Mouse (Mus musculus) spleen, adult 2 months (tissue): Measurements from ENCODE around the gene Ybey. TPM values are rescaled to one million over a fixed set of nuclear protein-coding genes. Genes with fewer than 3 reads are reported as not detected.

Experiments
- DNase-seq, 2 experiments: peaks; one replicate each; pipeline versions ENCODE4 v3.0.0 to v3.0.0-alpha.2; 2012 to 2021; ENCODE audit warnings: low spot score in 2 of 2, low read depth in 1 of 2
- H3K27ac ChIP-seq: fragments of 200-500 bp; 2 replicates; pipeline ENCODE4 v1.5.1; 2012; ENCODE audit warnings: low read length, inconsistent platforms; ENCODE audit not compliant: insufficient read depth
- H3K27me3 ChIP-seq: fragments of 200-500 bp; 2 replicates; pipeline ENCODE4 v1.6.1; 2012; ENCODE audit warnings: mild to moderate bottlenecking, moderate library complexity, low read length, inconsistent platforms; ENCODE audit not compliant: control insufficient read depth, insufficient read depth
- H3K36me3 ChIP-seq: fragments of 200-500 bp; 2 replicates; pipeline ENCODE4 v1.6.1; 2012; ENCODE audit warnings: mild to moderate bottlenecking, low read length, inconsistent platforms; ENCODE audit not compliant: control insufficient read depth, insufficient read depth
- H3K4me1 ChIP-seq: fragments of 200-500 bp; 2 replicates; pipeline ENCODE4 v1.6.1; 2011; ENCODE audit warnings: inconsistent platforms; ENCODE audit not compliant: control insufficient read depth, insufficient read depth, insufficient read length
- H3K4me3 ChIP-seq: fragments of 200-500 bp; 2 replicates; pipeline ENCODE4 v1.5.1; 2011; ENCODE audit warnings: mild to moderate bottlenecking, inconsistent platforms; ENCODE audit not compliant: insufficient read depth, insufficient read length; ENCODE audit errors: extremely low read depth
- CTCF ChIP-seq: fragments of 200-500 bp; IDR thresholded peaks from 2 replicates; pipeline ENCODE4 v1.5.1; 2011; ENCODE audit warnings: mild to moderate bottlenecking, inconsistent platforms; ENCODE audit not compliant: insufficient read depth, insufficient read length, insufficient replicate concordance; ENCODE audit errors: extremely low read depth
- POLR2A ChIP-seq: fragments of 200-500 bp; IDR thresholded peaks from 2 replicates; pipeline ENCODE4 v1.6.1; 2011; ENCODE audit warnings: low read depth, low read length, inconsistent platforms
- WGBS: fragments of 180-500 bp; shearing (Covaris S2); methylation state at CpG from one replicate; pipeline ENCODE4 v1.1.7; 2018; 5-methylcytosine and 5-hydroxymethylcytosine counted together
- polyA plus RNA-seq: library from polyadenylated mRNA; depleted of rRNA; stranded (reverse); fragments of >200 nt; gene quantifications from 2 replicates; pipeline ENCODE4 v1.2.3, GENCODE M21; 2012

The Ybey gene
- polyA plus RNA-seq, 1 experiment = 2.4 TPM

DNA sequence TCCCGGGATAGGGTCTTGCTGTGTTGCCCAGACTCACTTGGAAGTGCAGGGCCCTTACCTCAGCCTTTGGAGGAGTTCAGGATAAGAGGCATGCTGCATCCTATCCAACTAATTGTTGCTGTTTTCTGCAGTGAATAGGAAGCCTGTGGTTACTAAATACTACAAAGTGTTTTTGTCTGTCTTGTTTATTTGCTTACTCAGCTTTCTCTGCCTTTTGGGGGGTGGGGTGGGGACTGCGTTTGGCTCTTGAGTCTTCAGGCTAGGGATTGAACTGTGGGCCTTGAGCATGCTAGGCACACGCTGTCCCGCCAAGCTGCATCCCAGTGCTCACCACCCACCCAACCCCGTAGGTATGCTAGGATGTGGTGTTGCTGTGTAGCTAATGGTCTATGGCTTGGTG is 4.8 kb upstream of the Ybey start:
- H3K27ac ChIP-seq = no peak overlapping the region
- WGBS = 88% methylated on average over 5 of the region's 5 CpGs
- H3K36me3 ChIP-seq = peaks cover 43% of the 10 kb centered on the region
- H3K4me3 ChIP-seq = no peak overlapping the region
- no peaks in the 10 kb centered on the region; the same call in 1 of the 2 replicates for H3K4me1 ChIP-seq
- no peak for TF ChIP-seq CTCF
- no peak for TF ChIP-seq POLR2A
- no peaks in the 10 kb centered on the region for H3K27me3 ChIP-seq
- DNase-seq = no peak

- DNase-seq = no peak
- Histone ChIP-seq H3K4me3 (no peak overlapping the region), H3K4me1 (no peaks in the 10 kb centered on the region), H3K27me3 (no peaks in the 10 kb centered on the region), H3K27ac (no peak overlapping the region), H3K36me3 (0 out of 2 replicates have a peak, but pooled peaks cover 3% of the 10 kb centered on the region)
- WGBS = 91% methylated on average over 6 of the region's 6 CpGs
- no peak for TF ChIP-seq CTCF
- TF ChIP-seq POLR2A = no peak
Observed at GRCm38 (mm10) chr10:76462721-76463120, 6.2 kb downstream of the Ybey start.

GRCm38 (mm10) chr10:76462312-76462711 is 6.6 kb downstream of the Ybey start:
- Histone ChIP-seq H3K27ac (no peak overlapping the region), H3K4me1 (no peaks in the 10 kb centered on the region), H3K36me3 (0 out of 2 replicates have a peak, but pooled peaks cover 3% of the 10 kb centered on the region), H3K27me3 (no peaks in the 10 kb centered on the region), H3K4me3 (no peak overlapping the region)
- TF ChIP-seq CTCF (no peak), POLR2A (no peak)
- DNase-seq = no peak
- 95% methylated on average over 7 of the region's 7 CpGs for WGBS

DNA sequence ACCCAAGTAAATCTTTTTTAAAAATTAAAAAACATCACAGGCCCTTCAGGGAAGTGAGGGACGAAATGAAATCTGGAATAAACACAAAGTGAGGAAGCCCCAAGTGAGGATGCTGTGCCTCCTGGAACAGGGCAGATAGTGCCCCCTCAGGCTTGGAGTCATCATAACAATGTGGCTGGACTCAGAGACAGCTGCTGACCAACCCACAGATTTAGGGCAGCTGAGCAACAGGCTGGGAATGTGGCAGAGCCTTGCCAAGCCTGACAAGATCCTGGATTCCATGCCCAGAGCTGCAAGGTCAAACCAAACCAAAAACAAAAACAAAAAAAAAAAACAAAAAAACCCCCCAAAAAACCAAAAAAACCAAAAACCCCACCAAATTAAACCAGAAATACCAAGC is 7.7 kb downstream of the Ybey start:
- DNase-seq = no peak
- H3K4me1 ChIP-seq = no peaks in the 10 kb centered on the region
- no peaks in the 10 kb centered on the region for H3K27me3 ChIP-seq
- H3K27ac ChIP-seq = no peak overlapping the region
- H3K36me3 ChIP-seq = 0 out of 2 replicates have a peak, but pooled peaks cover 3% of the 10 kb centered on the region
- H3K4me3 ChIP-seq = no peak overlapping the region
- TF ChIP-seq CTCF = no peak
- TF ChIP-seq POLR2A = no peak
- WGBS = 95% methylated on average over 1 of the region's 1 CpGs

- TF ChIP-seq POLR2A = no peak
- TF ChIP-seq CTCF = peak; percentile 48; the same call in 1 of the 2 replicates
- H3K36me3 ChIP-seq = no peaks in the 10 kb centered on the region
- DNase-seq = peak; percentile 3 to 27
- H3K27me3 ChIP-seq = 0 out of 2 replicates have a peak, but pooled peaks cover 2% of the 10 kb centered on the region
- no peak overlapping the region for H3K4me3 ChIP-seq
- no peak overlapping the region for H3K27ac ChIP-seq
- 51% methylated on average over 5 of the region's 5 CpGs for WGBS
- no peaks in the 10 kb centered on the region for H3K4me1 ChIP-seq
Observed at GRCm38 (mm10) chr10:76455289-76455688, 13.6 kb downstream of the Ybey start.

DNA sequence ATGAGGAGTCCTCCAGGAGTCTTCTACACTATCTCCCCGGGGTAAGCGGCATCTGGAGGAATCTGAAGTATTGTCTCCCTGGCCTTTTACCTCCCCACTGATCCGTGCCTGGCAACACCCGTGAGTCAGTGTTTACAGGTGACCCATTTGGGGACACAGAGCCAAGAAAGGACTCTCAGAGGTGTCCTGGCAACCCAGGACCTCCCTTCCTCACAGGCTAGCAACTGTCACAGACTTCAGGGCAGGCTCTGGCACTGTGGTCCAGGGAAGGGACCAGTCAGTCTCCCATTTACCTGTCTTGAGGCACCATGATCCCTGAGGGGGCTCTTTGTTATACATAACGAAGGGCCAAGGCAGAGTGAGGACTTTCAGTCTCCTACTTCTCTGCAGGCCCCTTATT is 20.1 kb downstream of the Ybey start, which contains the start of gene 2610028H24Rik:
Gene 2610028H24Rik (plus strand): TSS at position 231 of the 400 bp plus-strand sequence.
- Histone ChIP-seq H3K4me1 (no peaks in the 10 kb centered on the region), H3K27me3 (0 out of 2 replicates have a peak, but pooled peaks cover 2% of the 10 kb centered on the region), H3K27ac (no peak within 1 kb of the TSS), H3K36me3 (no peaks in the 10 kb centered on the region), H3K4me3 (no peak within 1 kb of the TSS)
- 82% methylated on average over 5 of the region's 5 CpGs for WGBS
- no peak for DNase-seq
- no peak for TF ChIP-seq CTCF
- no peak for TF ChIP-seq POLR2A
